Mouse (Mus musculus) layer of hippocampus, adult 18-20 months (tissue): ENCODE results near the gene Syngr1. TPM values are rescaled to one million over a fixed set of nuclear protein-coding genes. Genes with fewer than 3 reads are reported as not detected.

Experiments
- DNase-seq, 2 experiments: peaks; one replicate each; pipeline ENCODE4 v3.0.0; 2022; ENCODE audit warnings: low spot score in 2 of 2
- total RNA-seq, 2 experiments: library from RNA; stranded (reverse); gene quantifications; 2 replicates each; pipeline ENCODE4 v1.2.3; 2021

Gene Syngr1
- total RNA-seq, 2 experiments from 2014 or later, result 370 to 379 TPM

- DNase-seq, result no peak
Observed at GRCm38 (mm10) chr15:80143760-80144159, 52.6 kb downstream of the Syngr1 start.

GRCm38 (mm10) chr15:80145397-80145796 lies 54.3 kb downstream of the Syngr1 start:
- no peak for DNase-seq

DNA sequence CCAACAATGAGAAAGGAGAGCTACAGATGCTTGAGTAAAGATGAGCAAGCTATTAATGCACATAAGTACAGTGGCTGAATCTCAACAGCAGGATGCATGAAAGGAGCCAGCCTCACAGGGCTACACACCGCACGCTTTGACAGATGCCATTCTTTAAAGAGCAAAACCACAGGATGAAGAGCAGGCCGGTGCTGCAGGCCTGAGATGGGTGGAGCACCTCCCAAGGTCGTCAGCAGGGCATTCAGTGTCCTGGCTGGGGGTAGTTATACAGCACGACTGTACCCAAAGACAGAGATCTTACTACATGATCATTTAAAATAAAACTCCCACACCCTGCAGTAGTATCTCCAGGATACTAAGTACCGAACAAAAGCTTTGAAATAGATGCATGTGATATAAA lies 55.0 kb downstream of the Syngr1 start:
- DNase-seq, result no peak

- DNase-seq, result no peak
Observed at GRCm38 (mm10) chr15:80147090-80147489, 56.0 kb downstream of the Syngr1 start.

DNA sequence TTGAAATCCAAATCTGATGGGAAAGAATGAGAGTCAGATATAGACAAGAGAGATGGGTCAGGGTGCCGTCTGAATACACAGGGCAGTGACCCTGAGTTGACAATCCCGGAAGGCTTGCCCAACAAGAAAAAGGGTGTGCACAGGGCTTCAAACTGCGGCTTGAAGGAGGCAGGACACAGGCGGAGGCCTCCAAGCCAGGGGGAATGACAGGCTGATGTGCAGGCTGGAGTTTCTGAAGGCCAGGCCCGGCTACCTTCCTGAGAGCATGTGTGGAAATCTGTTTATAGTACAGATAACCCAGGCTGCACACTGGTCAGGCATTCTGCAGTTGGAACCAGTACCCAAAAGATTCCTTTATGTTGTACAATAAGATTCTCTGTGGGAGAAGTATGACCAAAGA lies 56.4 kb downstream of the Syngr1 start:
- DNase-seq, result no peak

- DNase-seq, result no peak
Observed at GRCm38 (mm10) chr15:80148565-80148964, 57.4 kb downstream of the Syngr1 start.

DNA sequence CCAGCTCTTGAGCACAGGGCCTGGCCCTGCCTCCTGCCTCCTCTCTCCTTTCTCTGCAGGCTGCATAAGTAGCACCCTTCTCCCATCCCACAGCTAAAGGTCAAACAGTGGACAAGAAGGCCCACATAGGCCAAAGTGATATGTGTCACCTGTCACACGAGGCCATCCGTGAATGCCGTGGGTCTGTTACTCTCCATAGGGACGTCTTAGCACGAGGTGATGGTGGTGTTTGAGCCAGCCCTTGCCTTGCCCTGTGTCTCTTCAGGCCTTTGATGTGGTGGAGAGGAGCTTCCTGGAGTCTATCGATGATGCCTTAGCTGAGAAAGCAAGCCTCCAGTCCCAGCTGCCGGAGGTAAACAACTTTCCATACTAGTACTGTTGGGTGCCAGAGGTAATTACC lies 58.4 kb downstream of the Syngr1 start:
- DNase-seq, result no peak

DNA sequence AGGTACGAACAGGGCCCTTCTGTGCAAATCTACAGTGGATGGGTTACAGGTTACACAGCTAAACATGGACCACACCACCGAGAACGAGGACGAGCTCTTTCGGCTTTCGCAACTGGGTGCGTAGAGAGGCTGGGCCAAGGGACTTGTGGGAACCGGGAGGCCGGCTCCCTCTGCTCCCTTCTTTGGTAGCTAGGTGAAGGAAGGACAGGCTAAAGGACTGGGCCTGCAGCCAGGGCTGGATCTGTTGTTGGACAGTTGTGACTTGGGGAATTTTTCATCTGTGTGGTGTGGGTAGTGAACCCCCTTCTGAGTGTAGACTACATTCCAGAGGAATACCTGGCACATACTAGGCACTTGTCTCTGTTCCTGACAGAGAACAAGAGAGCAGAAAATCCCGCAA lies 61.5 kb downstream of the Syngr1 start:
- DNase-seq, result no peak

DNA sequence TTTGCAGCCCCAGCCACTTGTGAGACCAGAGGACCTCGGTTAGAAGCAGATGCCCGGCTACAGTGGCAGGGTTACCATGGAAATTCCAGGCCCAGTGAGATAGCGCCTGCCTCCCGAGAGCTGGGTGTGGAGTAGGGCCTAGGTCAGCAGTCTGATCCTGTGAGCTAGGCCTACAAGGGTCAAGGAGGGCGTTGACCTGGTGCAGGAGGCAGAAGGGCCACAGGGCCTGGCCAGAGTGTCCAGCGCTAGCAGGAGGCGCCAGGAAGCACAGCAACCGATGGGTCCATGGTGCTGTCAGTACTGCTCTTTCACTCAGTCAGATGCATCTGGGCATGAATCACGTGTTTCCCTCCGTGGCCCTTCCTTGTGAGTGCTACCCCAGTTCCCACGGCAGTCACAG lies 62.6 kb downstream of the Syngr1 start:
- no peak for DNase-seq

GRCm38 (mm10) chr15:80155707-80156106 lies 64.6 kb downstream of the Syngr1 start:
- DNase-seq, result no peak

DNA sequence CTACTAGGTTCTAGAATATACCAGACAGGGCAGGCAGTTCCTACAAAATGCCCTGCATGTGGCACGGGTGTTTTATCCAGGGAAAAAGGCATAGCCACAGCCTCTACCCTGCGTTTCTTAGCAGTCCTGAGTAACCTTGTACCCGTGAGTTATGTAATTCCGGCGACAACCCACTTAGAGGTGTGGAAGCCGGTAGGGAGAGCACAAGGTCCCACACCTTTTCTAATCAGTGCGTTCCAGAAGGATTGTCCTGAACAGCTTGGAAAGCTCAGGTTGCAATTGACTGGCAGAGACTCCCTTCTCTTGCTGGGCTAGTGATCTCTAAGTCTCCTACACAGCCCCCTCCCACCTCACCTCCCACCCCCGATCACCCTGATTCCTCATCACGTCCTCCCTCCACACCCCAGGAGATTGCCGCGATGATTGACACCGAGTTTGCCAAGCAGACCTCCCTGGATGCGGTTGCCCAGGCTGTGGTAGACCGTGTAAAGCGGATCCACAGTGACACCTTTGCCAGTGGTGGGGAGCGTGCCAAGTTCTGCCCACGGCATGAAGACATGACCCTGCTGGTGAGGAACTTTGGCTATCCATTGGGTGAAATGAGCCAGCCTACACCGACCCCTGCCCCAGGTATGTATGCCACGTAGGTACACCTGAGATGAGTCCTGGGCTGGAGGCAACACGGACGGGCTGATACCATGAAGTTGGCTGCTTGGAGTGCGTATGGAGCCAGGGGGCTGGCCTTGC lies 66.2 kb downstream of the Syngr1 start:
- no peak for DNase-seq

DNA sequence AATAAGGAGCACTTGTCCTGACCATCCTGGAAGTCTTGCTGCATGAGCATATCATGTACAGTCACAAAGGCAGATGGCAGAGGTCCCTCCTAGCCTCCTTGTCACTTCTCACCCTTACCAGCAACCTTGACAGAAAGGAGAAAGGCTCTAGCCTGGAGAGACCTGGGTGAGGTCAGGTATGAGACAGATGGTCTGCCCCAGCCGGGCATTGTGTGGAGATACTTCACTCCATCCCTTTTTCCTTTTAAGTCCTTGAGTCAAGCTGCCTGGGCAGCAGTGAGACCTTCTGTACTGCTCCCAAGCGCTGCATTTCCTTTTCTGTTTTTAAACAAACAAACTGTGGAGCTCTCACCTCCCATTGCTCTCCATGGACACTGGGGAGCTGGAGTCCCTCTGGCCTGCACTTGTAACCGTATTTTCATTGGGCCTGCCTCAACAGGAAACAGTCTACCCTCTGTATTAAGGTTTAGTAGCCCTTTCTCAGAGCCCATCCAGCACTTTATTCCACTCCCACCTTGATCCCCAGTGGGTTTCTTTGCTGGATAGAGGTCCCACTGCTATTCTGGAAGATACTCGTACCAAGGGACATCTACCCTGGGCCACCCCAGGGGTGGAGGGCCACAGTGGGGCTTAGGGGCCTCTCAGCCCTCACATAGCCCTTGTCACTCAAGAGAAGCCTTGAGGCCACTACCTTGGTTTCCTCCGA lies 67.0 kb downstream of the Syngr1 start:
- DNase-seq, result no peak

DNA sequence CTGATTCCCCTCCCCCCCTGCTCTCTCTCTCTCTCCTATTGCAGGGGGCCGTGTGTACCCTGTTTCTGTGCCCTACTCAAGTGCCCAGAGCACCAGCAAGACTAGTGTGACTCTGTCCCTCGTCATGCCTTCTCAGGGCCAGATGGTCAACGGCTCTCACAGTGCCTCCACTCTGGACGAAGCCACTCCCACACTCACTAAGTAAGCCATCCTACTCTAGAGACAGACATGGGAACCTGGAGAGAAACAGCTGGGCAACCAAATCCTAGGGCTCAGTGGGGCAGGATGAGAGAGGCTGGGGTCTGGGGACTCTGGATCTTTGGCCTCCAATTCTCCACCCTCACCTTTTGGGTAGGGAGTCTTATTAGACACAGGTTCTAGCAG lies 67.6 kb downstream of the Syngr1 start:
- no peak for DNase-seq

DNA sequence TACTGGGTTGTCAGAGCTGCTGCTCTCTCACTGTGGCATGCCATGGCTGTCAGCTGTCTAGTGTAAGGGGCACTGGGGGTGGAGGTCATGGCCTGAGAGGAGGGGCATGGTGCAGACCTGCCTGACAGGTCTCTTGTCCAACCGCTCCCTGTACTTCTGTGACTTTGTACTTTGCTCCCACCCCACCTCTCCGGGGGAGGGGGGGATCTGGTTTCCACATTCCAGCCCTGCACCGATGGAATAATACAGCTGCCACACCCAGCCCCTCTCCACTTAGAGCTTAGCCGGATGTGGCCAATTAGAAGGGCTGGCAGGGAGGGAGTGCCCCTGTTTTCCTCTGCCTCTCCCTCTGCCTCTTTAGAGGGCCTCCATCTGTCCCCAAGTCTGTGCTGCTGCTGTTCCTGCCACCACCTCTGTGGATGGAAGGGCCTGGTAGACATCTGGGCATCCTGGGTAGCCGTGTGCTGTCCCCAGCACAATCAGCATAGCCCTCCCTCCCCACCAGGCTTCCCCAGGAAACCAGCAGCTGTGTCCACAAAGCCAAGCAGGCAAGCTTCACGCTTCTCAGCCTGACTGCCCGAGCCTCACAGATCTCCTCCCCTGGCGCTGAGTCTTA lies 68.3 kb downstream of the Syngr1 start:
- DNase-seq, result no peak

- DNase-seq, result no peak
Observed at GRCm38 (mm10) chr15:80160223-80160622, 69.1 kb downstream of the Syngr1 start.

- DNase-seq, result no peak
Observed at GRCm38 (mm10) chr15:80160726-80161125, 69.6 kb downstream of the Syngr1 start.

DNA sequence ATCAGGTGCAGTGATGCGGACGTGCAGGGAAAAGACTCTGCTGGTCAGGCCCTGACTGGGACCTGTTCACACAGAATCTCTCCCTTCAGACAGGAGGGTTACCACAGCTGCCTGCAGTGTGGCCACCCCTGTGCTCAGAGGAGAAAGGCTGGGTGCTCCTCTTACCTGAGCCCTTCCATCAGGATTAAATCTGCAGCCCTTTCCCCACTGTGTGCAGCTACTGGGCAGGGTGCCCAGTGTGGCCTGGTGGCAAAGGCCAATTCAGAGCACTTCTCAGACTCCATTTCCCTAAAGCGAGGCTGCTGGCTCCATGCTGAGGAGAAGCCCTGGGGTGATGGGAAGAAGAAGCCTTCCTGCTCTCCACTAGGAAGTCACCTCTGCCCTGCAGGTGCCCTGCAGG lies 70.1 kb downstream of the Syngr1 start:
- DNase-seq, result no peak

- DNase-seq, result no peak
Observed at GRCm38 (mm10) chr15:80162401-80162964, 71.3 kb downstream of the Syngr1 start.

DNA sequence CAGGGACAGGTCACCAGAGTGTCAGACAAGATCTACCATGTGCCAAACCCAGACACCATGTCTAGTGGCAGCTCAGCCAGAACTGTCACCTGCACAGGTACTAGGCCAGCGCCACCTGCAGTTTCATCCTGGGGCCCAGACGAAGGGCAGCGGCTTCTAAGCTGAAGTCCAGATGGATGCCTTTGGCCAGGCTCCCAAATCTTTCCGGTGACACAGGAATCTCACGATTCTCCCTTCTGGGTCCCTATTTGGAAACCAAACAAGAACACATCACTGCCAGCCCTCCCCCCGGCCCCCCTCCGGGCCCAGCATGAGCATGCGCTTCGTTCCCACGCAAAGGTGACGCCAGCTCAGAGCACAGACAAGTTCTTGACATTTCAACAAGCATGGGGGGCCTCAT lies 72.1 kb downstream of the Syngr1 start:
- DNase-seq, result peak; percentile 61 to 79

GRCm38 (mm10) chr15:80163716-80164115 lies 72.6 kb downstream of the Syngr1 start:
- DNase-seq, result no peak

DNA sequence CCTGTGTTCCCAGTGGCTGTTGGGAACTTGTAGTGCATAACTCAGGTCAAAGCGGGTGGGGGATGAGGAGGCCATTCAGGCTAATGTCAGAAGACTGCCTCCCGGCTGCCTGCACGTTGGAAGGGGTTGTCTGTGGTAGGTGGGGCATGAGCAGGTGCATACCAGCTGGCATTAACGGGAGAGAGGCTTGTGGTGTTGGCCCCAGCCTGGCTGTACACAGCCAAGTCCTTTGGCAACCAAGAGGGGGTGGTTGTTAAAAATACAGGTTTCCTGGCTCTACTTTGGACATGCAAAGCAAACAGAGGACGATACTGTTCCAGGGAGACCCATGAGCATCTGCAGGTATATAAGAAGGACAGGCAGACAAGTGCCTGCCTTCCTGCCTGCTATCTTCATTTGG lies 74.3 kb downstream of the Syngr1 start:
- no peak for DNase-seq
